Mouse (Mus musculus) lung, postnatal 25 days (tissue): ENCODE measurements at regions not wholly inside any gene's neighbourhood (a gene's known extent, or its start where the extent isn't known, plus 50 kb on each side); places are given as distances from the start of the nearest gene placed in this dataset.

ENCODE experiments used
- DNase-seq: peaks from one replicate; pipeline ENCODE4 v3.0.0; 2022; ENCODE audit warnings: low spot score

GRCm38 (mm10) chr4:62755237-62755900 lies 195.7 kb downstream of the Rgs3 start:
- no peak for DNase-seq

GRCm38 (mm10) chr4:62756721-62757206 lies 197.1 kb downstream of the Rgs3 start:
- DNase-seq, result no peak

- no peak for DNase-seq
Observed at GRCm38 (mm10) chr4:62760748-62761604, 201.3 kb downstream of the Rgs3 start.

GRCm38 (mm10) chr4:62761672-62762071 lies 202.0 kb downstream of the Rgs3 start:
- peak; percentile 84 for DNase-seq

GRCm38 (mm10) chr4:62763990-62764389 lies 201.4 kb upstream of the Zfp618 start:
- DNase-seq, result peak; percentile 83

GRCm38 (mm10) chr4:62769469-62770234 lies 195.7 kb upstream of the Zfp618 start:
- no peak for DNase-seq

- DNase-seq, result no peak
Observed at GRCm38 (mm10) chr4:62775005-62775609, 190.3 kb upstream of the Zfp618 start.

GRCm38 (mm10) chr4:62776881-62777280 lies 188.5 kb upstream of the Zfp618 start:
- DNase-seq, result no peak

GRCm38 (mm10) chr4:62777436-62777835 lies 187.9 kb upstream of the Zfp618 start:
- no peak for DNase-seq

GRCm38 (mm10) chr4:62778621-62779020 lies 186.8 kb upstream of the Zfp618 start:
- no peak for DNase-seq

- peak; percentile 83 for DNase-seq
Observed at GRCm38 (mm10) chr4:62780409-62780808, 185.0 kb upstream of the Zfp618 start.

GRCm38 (mm10) chr4:62780837-62781236 lies 184.5 kb upstream of the Zfp618 start:
- no peak for DNase-seq

- DNase-seq, result no peak
Observed at GRCm38 (mm10) chr4:62781309-62781800, 184.0 kb upstream of the Zfp618 start.

GRCm38 (mm10) chr4:62785711-62786110 lies 179.7 kb upstream of the Zfp618 start:
- no peak for DNase-seq

GRCm38 (mm10) chr4:62789696-62790095 lies 175.7 kb upstream of the Zfp618 start:
- no peak for DNase-seq

GRCm38 (mm10) chr4:62793582-62793981 lies 171.8 kb upstream of the Zfp618 start:
- DNase-seq, result no peak

- no peak for DNase-seq
Observed at GRCm38 (mm10) chr4:62795538-62795937, 169.8 kb upstream of the Zfp618 start.

GRCm38 (mm10) chr4:62799923-62800322 lies 165.4 kb upstream of the Zfp618 start:
- no peak for DNase-seq

- DNase-seq, result no peak
Observed at GRCm38 (mm10) chr4:62805841-62806240, 159.5 kb upstream of the Zfp618 start.

- DNase-seq, result peak; percentile 7
Observed at GRCm38 (mm10) chr4:62806786-62807185, 158.6 kb upstream of the Zfp618 start.

GRCm38 (mm10) chr4:62807926-62808552 lies 157.3 kb upstream of the Zfp618 start:
- DNase-seq, result no peak
